Mouse (Mus musculus) testis, adult 2 months (tissue): ENCODE measurements at regions not wholly inside any gene's neighbourhood (a gene's known extent, or its start where the extent isn't known, plus 50 kb on each side); places are given as distances from the start of the nearest gene placed in this dataset.

ENCODE experiments used
- H3K27ac ChIP-seq: fragments of 200-500 bp; 2 replicates; pipeline ENCODE4 v1.5.1; 2012; ENCODE audit warnings: low read depth, low read length; ENCODE audit not compliant: control insufficient read depth, insufficient read depth
- H3K27me3 ChIP-seq: fragments of 200-500 bp; 2 replicates; pipeline ENCODE4 v1.6.1; 2012; ENCODE audit warnings: mild to moderate bottlenecking, low read length, moderate library complexity; ENCODE audit not compliant: control insufficient read depth, insufficient read depth
- H3K36me3 ChIP-seq: fragments of 200-500 bp; 2 replicates; pipeline ENCODE4 v1.6.1; 2012; ENCODE audit warnings: mild to moderate bottlenecking, low read length; ENCODE audit not compliant: control insufficient read depth, insufficient read depth
- H3K4me1 ChIP-seq: fragments of 200-500 bp; 2 replicates; pipeline ENCODE4 v1.6.1; 2012; ENCODE audit warnings: low read length; ENCODE audit not compliant: control insufficient read depth, insufficient read depth
- H3K4me3 ChIP-seq: fragments of 200-500 bp; 2 replicates; pipeline ENCODE4 v1.5.1; 2012; ENCODE audit warnings: low read depth, mild to moderate bottlenecking, low read length, moderate library complexity, mixed read lengths; ENCODE audit not compliant: control insufficient read depth
- CTCF ChIP-seq: fragments of 200-500 bp; IDR thresholded peaks from 2 replicates; pipeline ENCODE4 v1.5.1; 2012; ENCODE audit warnings: low read depth, mild to moderate bottlenecking, inconsistent platforms, low read length, moderate library complexity; ENCODE audit not compliant: control insufficient read depth, insufficient read depth, insufficient replicate concordance
- POLR2A ChIP-seq: fragments of 200-500 bp; IDR thresholded peaks from 2 replicates; pipeline ENCODE4 v1.6.1; 2012; ENCODE audit warnings: low read depth, mild to moderate bottlenecking, inconsistent platforms, low read length, moderate library complexity; ENCODE audit not compliant: control insufficient read depth

GRCm38 (mm10) chr3:151265658-151266057, 172.0 kb upstream of the Adgrl4 start:
- H3K27me3 ChIP-seq: no peaks in the 10 kb centered on the region
- H3K36me3 ChIP-seq: no peaks in the 10 kb centered on the region
- no peaks in the 10 kb centered on the region for H3K4me1 ChIP-seq
- no peak overlapping the region for H3K4me3 ChIP-seq
- H3K27ac ChIP-seq: no peak overlapping the region
- TF ChIP-seq POLR2A (no peak), CTCF (no peak)

DNA sequence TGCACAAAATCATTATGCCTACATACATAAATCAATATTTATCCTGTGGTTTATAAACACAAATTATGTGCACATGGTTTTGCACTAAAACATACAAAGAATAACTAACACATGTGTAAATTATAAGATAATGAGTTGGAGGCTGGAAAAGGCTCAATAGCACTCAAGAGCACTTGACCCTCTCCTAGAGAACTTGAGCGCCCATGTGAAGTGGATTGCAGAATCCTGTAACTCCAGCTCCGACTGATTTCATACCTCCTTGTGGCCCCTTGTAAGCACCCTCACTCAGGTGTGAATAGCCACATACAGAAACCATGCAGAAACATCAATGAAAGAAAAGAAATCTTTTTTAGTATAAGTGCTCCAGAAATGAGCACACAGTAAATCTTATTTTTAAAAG, 168.2 kb upstream of the Adgrl4 start:
- TF ChIP-seq POLR2A: no peak
- no peak for TF ChIP-seq CTCF
- H3K27me3 ChIP-seq: no peaks in the 10 kb centered on the region
- H3K4me1 ChIP-seq: no peaks in the 10 kb centered on the region
- H3K27ac ChIP-seq: no peak overlapping the region
- H3K36me3 ChIP-seq: no peaks in the 10 kb centered on the region
- H3K4me3 ChIP-seq: no peak overlapping the region

GRCm38 (mm10) chr3:151283829-151284228, 153.9 kb upstream of the Adgrl4 start:
- Histone ChIP-seq H3K4me1 (no peaks in the 10 kb centered on the region), H3K27me3 (no peaks in the 10 kb centered on the region), H3K36me3 (no peaks in the 10 kb centered on the region), H3K4me3 (no peak overlapping the region), H3K27ac (no peak overlapping the region)
- TF ChIP-seq POLR2A (no peak), CTCF (no peak)

- peaks cover 7% of the 10 kb centered on the region for H3K4me1 ChIP-seq
- H3K27me3 ChIP-seq: no peaks in the 10 kb centered on the region
- no peaks in the 10 kb centered on the region for H3K36me3 ChIP-seq
- peak overlapping the region; percentile 76 for H3K4me3 ChIP-seq
- H3K27ac ChIP-seq: peak overlapping the region; percentile 62
- no peak for TF ChIP-seq CTCF
- peak; percentile 44; the same call in 1 of the 2 replicates for TF ChIP-seq POLR2A
Observed at GRCm38 (mm10) chr3:151293981-151294605, 143.6 kb upstream of the Adgrl4 start.

- Histone ChIP-seq H3K4me1 (peaks cover 7% of the 10 kb centered on the region), H3K27me3 (no peaks in the 10 kb centered on the region), H3K4me3 (peak overlapping the region; percentile 39), H3K36me3 (no peaks in the 10 kb centered on the region), H3K27ac (peak overlapping the region; percentile 76)
- TF ChIP-seq POLR2A (no peak), CTCF (no peak)
Observed at GRCm38 (mm10) chr3:151294606-151295005, 143.1 kb upstream of the Adgrl4 start.

DNA sequence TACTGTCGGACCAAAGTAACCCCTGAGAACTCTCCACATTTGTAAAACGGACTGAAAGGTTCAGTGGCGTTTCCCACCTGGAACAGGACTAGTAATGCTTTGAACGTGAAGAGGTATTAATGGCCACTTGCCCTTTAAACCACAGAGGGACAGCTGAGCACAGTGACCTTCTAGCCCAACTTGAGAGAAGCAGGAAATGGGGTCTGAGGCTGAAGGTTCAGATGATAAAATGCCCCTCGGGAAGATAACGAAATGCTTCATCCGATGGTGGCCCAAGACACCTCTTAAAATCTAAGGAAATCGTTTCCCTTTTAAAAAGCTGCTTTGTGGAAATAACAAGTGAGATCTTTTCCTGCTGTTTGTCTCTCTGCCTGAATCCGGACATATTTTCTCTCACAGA, 142.7 kb upstream of the Adgrl4 start:
- Histone ChIP-seq H3K4me1 (peaks cover 7% of the 10 kb centered on the region), H3K27ac (peak overlapping the region; percentile 76), H3K36me3 (no peaks in the 10 kb centered on the region), H3K27me3 (no peaks in the 10 kb centered on the region), H3K4me3 (peak overlapping the region; percentile 39)
- TF ChIP-seq CTCF: no peak
- TF ChIP-seq POLR2A: no peak

GRCm38 (mm10) chr3:151298325-151298724, 139.4 kb upstream of the Adgrl4 start:
- Histone ChIP-seq H3K4me1 (peaks cover 7% of the 10 kb centered on the region), H3K27me3 (no peaks in the 10 kb centered on the region), H3K27ac (no peak overlapping the region), H3K36me3 (no peaks in the 10 kb centered on the region), H3K4me3 (no peak overlapping the region)
- TF ChIP-seq CTCF (no peak), POLR2A (no peak)
